Mouse (Mus musculus) liver, postnatal 0 days (tissue): ENCODE data around the gene Slc7a15.
"Not testable (repeated sequence)": the region's sequence is repeated elsewhere in the genome, so short reads cannot be mapped to it uniquely, and the experiment has no call there.

Experiments
- CTCF ChIP-seq: sonication (generic); IDR thresholded peaks from 2 replicates; pipeline ENCODE4 v1.5.1; 2016; ENCODE audit warnings: antibody characterized with exemption, low read depth
- EP300 ChIP-seq: IDR thresholded peaks from 2 replicates; pipeline ENCODE4 v1.6.1; 2016; ENCODE audit warnings: antibody characterized with exemption, low read depth, mild to moderate bottlenecking

GRCm38 (mm10) chr12:8571287-8571902 is 27.5 kb downstream of the Slc7a15 start:
- TF ChIP-seq CTCF, EP300: not testable (repeated sequence)
